Mouse (Mus musculus): ENCODE data around the gene Vmn2r3.
"Not testable (repeated sequence)": the region's sequence is repeated elsewhere in the genome, so short reads cannot be mapped to it uniquely, and the experiment has no call there.

Gene Vmn2r3

GRCm38 (mm10) chr3:64289609-64290008 lies at the start of gene Vmn2r3:
TSS of gene Vmn2r3 (minus strand) at chr3:64289709.
- no peak for DNase-seq

DNA sequence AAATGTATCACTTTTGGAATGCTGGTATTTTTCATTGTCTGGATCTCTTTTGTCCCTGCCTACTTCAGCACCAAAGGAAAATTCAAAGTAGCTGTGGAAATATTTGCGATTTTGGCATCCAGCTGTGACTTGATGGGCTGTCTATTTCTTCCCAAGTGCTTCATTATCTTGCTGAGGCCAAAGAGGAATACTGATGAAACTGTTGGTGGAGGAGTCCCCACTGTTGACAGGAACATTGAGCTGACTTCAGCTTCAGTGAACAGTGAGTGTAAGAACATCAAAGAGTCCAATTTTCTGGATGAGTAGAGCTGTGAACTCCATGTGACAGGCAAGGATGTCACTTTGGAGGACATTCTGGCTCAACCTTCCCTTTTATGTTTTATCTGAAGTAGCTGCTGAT lies 43.0 kb upstream of the Vmn2r3 start:
- DNase-seq: no peak

GRCm38 (mm10) chr3:64321824-64322223 lies 32.3 kb upstream of the Vmn2r3 start:
- no peak for DNase-seq

- no peak for DNase-seq
Measured at GRCm38 (mm10) chr3:64306799-64307198, 17.3 kb upstream of the Vmn2r3 start.

GRCm38 (mm10) chr3:64265762-64266112 lies 23.8 kb downstream of the Vmn2r3 start:
- DNase-seq: no peak

GRCm38 (mm10) chr3:64265056-64265761 lies 24.3 kb downstream of the Vmn2r3 start:
- not testable (repeated sequence) for DNase-seq

GRCm38 (mm10) chr3:64259582-64259981 lies 29.9 kb downstream of the Vmn2r3 start:
- no peak for DNase-seq

- DNase-seq: no peak
Measured at GRCm38 (mm10) chr3:64251646-64252045, 37.9 kb downstream of the Vmn2r3 start.

DNA sequence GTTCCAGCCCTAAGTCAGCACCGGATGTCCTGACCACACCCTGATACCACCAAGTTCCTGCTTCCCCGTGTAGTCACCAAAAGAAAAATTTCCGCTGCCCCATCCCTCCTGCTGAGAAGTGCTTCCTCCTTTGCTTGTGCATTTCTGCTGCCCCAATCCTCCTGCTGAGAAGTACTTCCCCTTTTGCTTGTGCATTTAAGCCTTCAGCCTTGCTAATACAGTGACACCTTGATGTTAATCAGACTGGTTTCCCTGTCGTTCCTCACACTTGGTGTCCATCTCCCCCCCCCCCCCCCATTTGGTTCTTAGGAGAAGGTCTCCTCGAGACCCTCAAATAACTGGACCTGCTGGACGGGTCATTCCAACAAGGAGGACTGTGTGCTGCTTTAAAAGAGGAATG lies 39.0 kb downstream of the Vmn2r3 start:
- not testable (repeated sequence) for DNase-seq

DNA sequence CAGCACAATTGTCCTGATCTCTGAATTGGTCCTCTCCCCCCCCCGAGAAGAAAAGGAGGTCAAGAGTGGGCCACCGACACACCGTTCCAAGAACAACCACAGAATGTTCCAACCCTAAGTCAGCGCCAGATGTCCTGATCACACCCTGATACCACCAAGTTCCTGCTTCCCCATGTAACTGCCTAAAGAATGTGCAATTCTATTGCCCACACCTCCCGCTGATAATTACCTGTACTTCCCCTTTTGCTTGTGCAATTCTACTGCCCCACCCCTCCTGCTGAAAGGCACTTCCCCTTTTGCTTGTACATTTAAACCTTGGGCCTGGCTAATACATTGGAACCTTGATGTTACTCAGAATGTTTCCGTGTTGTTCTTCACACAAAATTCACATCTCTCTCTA lies 54.0 kb downstream of the Vmn2r3 start:
- DNase-seq: not testable (repeated sequence)

GRCm38 (mm10) chr3:64233655-64234054 lies 55.9 kb downstream of the Vmn2r3 start:
- DNase-seq: not testable (repeated sequence)

- no peak for DNase-seq
Measured at GRCm38 (mm10) chr3:64227243-64227642, 62.3 kb downstream of the Vmn2r3 start.

Measured in kidney, postnatal 10 days (tissue).